Mouse (Mus musculus) Patski (cell line): ENCODE data around the gene Olfr435. TPM values are rescaled to one million over a fixed set of nuclear protein-coding genes. Genes with fewer than 3 reads are reported as not detected.
"Not testable (repeated sequence)": the region's sequence is repeated elsewhere in the genome, so short reads cannot be mapped to it uniquely, and the experiment has no call there.

Source experiments
- ATAC-seq: fragments of 100-300 bp; one replicate; pipeline ENCODE4 v1.8.0; 2021
- CTCF ChIA-PET: fragments of 350-600 bp; sonication (Branson Sonifier 250); formaldehyde crosslinking; loops from one replicate; lab custom pipeline; 2022; ENCODE audit warnings: inconsistent platforms; lab: Charles Lee
- POLR2A ChIA-PET: fragments of 350-600 bp; sonication (Branson Sonifier 250); formaldehyde crosslinking; loops from one replicate; lab custom pipeline; 2022; ENCODE audit warnings: antibody characterized with exemption, inconsistent platforms; lab: Charles Lee
- DNase-seq: peaks from one replicate; pipeline ENCODE4 v3.0.0-alpha.2; 2011; ENCODE audit warnings: low read depth, low spot score
- H3K27me3 ChIP-seq: fragments of 371-371 bp; one replicate; pipeline ENCODE4 v1.5.1; 2021
- CTCF ChIP-seq: fragments of 100-300 bp; IDR thresholded peaks from one replicate; pipeline ENCODE4 v1.5.1; 2021
- in situ Hi-C: fragments of 300-500 bp; cut with MboI; formaldehyde crosslinking; loops from 3 replicates; pipeline ENCODE4 v1.11.1; 2018; ENCODE audit warnings: low pct_unique_long_range_greater_than_20kb, mixed read lengths
- polyA plus RNA-seq: library from polyadenylated mRNA; unstranded; gene quantifications from one replicate; pipeline ENCODE4 v1.2.3, GENCODE M21; 2021

Gene Olfr435
- not detected for polyA plus RNA-seq

GRCm38 (mm10) chr6:43196781-43197180 lies at the start of gene Olfr435:
TSS of gene Olfr435 (plus strand) at chr6:43197146.
- CTCF ChIA-PET, result no interaction called here
- no peak for TF ChIP-seq CTCF
- DNase-seq, result no peak

GRCm38 (mm10) chr6:43159502-43159901 lies 37.4 kb upstream of the Olfr435 start:
- ChIA-PET CTCF (no interaction called here), POLR2A (no interaction called here)
- ATAC-seq (no peak), DNase-seq (no peak)
- TF ChIP-seq CTCF, result no peak
- in situ Hi-C loops, result no loop called here
- H3K27me3 ChIP-seq, result peaks cover 13% of the 10 kb centered on the region

More at GRCm38 (mm10) chr6:43196781-43197180, at the start of gene Olfr435:
- no peak for ATAC-seq
- H3K27me3 ChIP-seq, result peaks cover 20% of the 10 kb centered on the region
- POLR2A ChIA-PET, result no interaction called here
- in situ Hi-C loops, result no loop called here

GRCm38 (mm10) chr6:43162982-43163381 lies 34.0 kb upstream of the Olfr435 start, which contains the start of gene Olfr437:
TSS of gene Olfr437 (plus strand) at chr6:43163282.
- DNase-seq (no peak), ATAC-seq (no peak)
- ChIA-PET CTCF (no interaction called here), POLR2A (no interaction called here)
- H3K27me3 ChIP-seq, result peaks cover 17% of the 10 kb centered on the region
- in situ Hi-C loops, result no loop called here
- no peak for TF ChIP-seq CTCF

- in situ Hi-C loops, result no loop called here
- POLR2A ChIA-PET, result no interaction called here
- H3K27me3 ChIP-seq, result peaks cover 21% of the 10 kb centered on the region
- no peak for TF ChIP-seq CTCF
- DNase-seq (no peak), ATAC-seq (no peak)
- CTCF ChIA-PET, result no interaction called here
These were observed 29.7 kb upstream of the Olfr435 start for GRCm38 (mm10) chr6:43167246-43167645.

- in situ Hi-C loops, result no loop called here
- CTCF ChIA-PET, result interaction anchor here (0.7 to 1.6 kb wide), 3 partner anchors 31 to 125 kb away, joined by 3 read pairs; no protein-coding TSS in a partner anchor
These were observed 25.1 kb upstream of the Olfr435 start, which contains the start of gene Olfr13 for GRCm38 (mm10) chr6:43171840-43172239. TSS of gene Olfr13 (plus strand) at chr6:43172140.

GRCm38 (mm10) chr6:43178129-43178528 lies 18.8 kb upstream of the Olfr435 start:
- ChIA-PET CTCF (no interaction called here), POLR2A (no interaction called here)
- ATAC-seq (no peak), DNase-seq (no peak)
- TF ChIP-seq CTCF, result no peak
- H3K27me3 ChIP-seq, result peaks cover 6% of the 10 kb centered on the region
- in situ Hi-C loops, result no loop called here

More at GRCm38 (mm10) chr6:43171840-43172239, 25.1 kb upstream of the Olfr435 start, which contains the start of gene Olfr13:
- no peak for ATAC-seq
- no peak for TF ChIP-seq CTCF
- POLR2A ChIA-PET, result no interaction called here
- peaks cover 16% of the 10 kb centered on the region for H3K27me3 ChIP-seq
- no peak for DNase-seq

- in situ Hi-C loops, result no loop called here
- ChIA-PET CTCF (no interaction called here), POLR2A (no interaction called here)
- TF ChIP-seq CTCF, result no peak
- no peak for ATAC-seq
- no peak for DNase-seq
- H3K27me3 ChIP-seq, result peaks cover 6% of the 10 kb centered on the region
These were observed 18.1 kb upstream of the Olfr435 start for GRCm38 (mm10) chr6:43178584-43179501.

GRCm38 (mm10) chr6:43190986-43191385 lies 6.0 kb upstream of the Olfr435 start:
- H3K27me3 ChIP-seq, result no peaks in the 10 kb centered on the region
- POLR2A ChIA-PET, result no interaction called here
- ATAC-seq, result no peak
- DNase-seq, result no peak
- CTCF ChIA-PET, result interaction anchor here (1.1 to 1.6 kb wide), 3 partner anchors 9 to 22 kb away, joined by 3 read pairs; no protein-coding TSS in a partner anchor
- in situ Hi-C loops, result no loop called here
- no peak for TF ChIP-seq CTCF

- in situ Hi-C loops, result no loop called here
- DNase-seq (no peak), ATAC-seq (no peak)
- TF ChIP-seq CTCF, result no peak
- H3K27me3 ChIP-seq, result peaks cover 20% of the 10 kb centered on the region
- ChIA-PET CTCF (no interaction called here), POLR2A (no interaction called here)
These were observed 1.1 kb downstream of the Olfr435 start for GRCm38 (mm10) chr6:43198094-43198493.

GRCm38 (mm10) chr6:43202786-43203185 lies 5.8 kb downstream of the Olfr435 start:
- in situ Hi-C loops, result no loop called here
- no peak for TF ChIP-seq CTCF
- H3K27me3 ChIP-seq, result peaks cover 15% of the 10 kb centered on the region
- CTCF ChIA-PET, result interaction anchor here (0.8 to 1.3 kb wide), 3 partner anchors 12 to 31 kb away, joined by 3 read pairs; partner anchors contain the start of gene Olfr13
- ATAC-seq (no peak), DNase-seq (no peak)
- POLR2A ChIA-PET, result no interaction called here

GRCm38 (mm10) chr6:43205355-43205754 lies 8.4 kb downstream of the Olfr435 start:
- no peak for TF ChIP-seq CTCF
- ChIA-PET CTCF (interaction anchor here (1.5 kb wide), 1 partner anchor 49 kb away, joined by 3 read pairs; no protein-coding TSS in a partner anchor), POLR2A (interaction anchor here (0.8 kb wide), 1 partner anchor 919 kb away, joined by 3 read pairs; no protein-coding TSS in a partner anchor)
- H3K27me3 ChIP-seq, result peaks cover 2% of the 10 kb centered on the region
- no peak for ATAC-seq
- no peak for DNase-seq
- in situ Hi-C loops, result no loop called here

GRCm38 (mm10) chr6:43212873-43213272 lies 15.9 kb downstream of the Olfr435 start, which contains the start of gene Olfr434:
TSS of gene Olfr434 (plus strand) at chr6:43213021.
- H3K27me3 ChIP-seq, result peaks cover 11% of the 10 kb centered on the region
- CTCF ChIA-PET, ATAC-seq, in situ Hi-C loops, POLR2A ChIA-PET, DNase-seq: not testable (repeated sequence)

GRCm38 (mm10) chr6:43231255-43231654 lies 34.3 kb downstream of the Olfr435 start, which contains the start of gene Olfr47:
TSS of gene Olfr47 (plus strand) at chr6:43231529.
- CTCF ChIA-PET, POLR2A ChIA-PET, ATAC-seq, in situ Hi-C loops, H3K27me3 ChIP-seq, DNase-seq: not testable (repeated sequence)
